In genomic region chr2:121614483-121615198, GRCm38 (mm10) we compare ENCODE assay signal across 20 mouse cellular contexts.
DNase-seq lines count a peak whose midpoint lies in the region; ATAC-seq and TF ChIP-seq lines count a peak whose summit lies in the region.
"Had no signal": no experiment of that assay in that cellular context is flagged by ENCODE, and none has a peak within 500 bp of the region (broad histone marks: within the 10 kb centered on the region; RNA-seq: fewer than 3 reads in every experiment).

No protein-coding gene starts in this region.

- DNase-seq in heart, postnatal 0 days (ENCODE audit: low spot score): peak; percentile 16
- DNase-seq in adrenal gland, adult 8-10 months: peak; percentile 65
- peak; percentile 50 for DNase-seq in adrenal gland, postnatal 25 days
- peak; percentile 61 for DNase-seq in cerebellum, adult 9-10 months
- DNase-seq in spleen, postnatal 14 days (ENCODE audit: low spot score in 2 of 2): no peak
- DNase-seq in right cerebral cortex, adult 2 months (ENCODE audit: low spot score in 2 of 2): no peak
- DNase-seq: gastrocnemius, postnatal 10 days; liver, embryonic 13.5 days; midbrain, embryonic 14.5 days; right cerebral cortex, postnatal 4 days had no signal

- H3K9me3 ChIP-seq in heart, postnatal 0 days (replicated peaks; ENCODE audit: control insufficient read depth, low read length): no peaks in the 10 kb centered on the region
- H3K9me3 ChIP-seq in heart, embryonic 12.5 days (replicated peaks): no peaks in the 10 kb centered on the region
- no peaks in the 10 kb centered on the region for H3K9me3 ChIP-seq in midbrain, embryonic 15.5 days
- H3K9me3 ChIP-seq: forebrain, embryonic 15.5 days; heart, embryonic 13.5 days; limb, embryonic 12.5 days; liver, embryonic 13.5 days; lung, embryonic 15.5 days had no signal

- no peak for TF ChIP-seq CTCF in heart, postnatal 0 days (IDR thresholded peaks at IDR 0.05; ENCODE audit: low read depth)

- H3K36me3 ChIP-seq in heart, postnatal 0 days (replicated peaks; ENCODE audit: control insufficient read depth, insufficient read depth, low read length): no peaks in the 10 kb centered on the region
- H3K36me3 ChIP-seq in heart, embryonic 12.5 days: no peaks in the 10 kb centered on the region
- no peaks in the 10 kb centered on the region for H3K36me3 ChIP-seq in midbrain, embryonic 15.5 days (replicated peaks)
- H3K36me3 ChIP-seq: forebrain, embryonic 15.5 days; heart, embryonic 13.5 days; limb, embryonic 12.5 days; liver, embryonic 13.5 days; lung, embryonic 15.5 days had no signal

- no peaks in the 10 kb centered on the region for H3K27me3 ChIP-seq in heart, postnatal 0 days (ENCODE audit: control insufficient read depth, insufficient read depth, low read length)
- no peaks in the 10 kb centered on the region for H3K27me3 ChIP-seq in heart, embryonic 12.5 days (replicated peaks)
- no peaks in the 10 kb centered on the region for H3K27me3 ChIP-seq in midbrain, embryonic 15.5 days (replicated peaks)
- H3K27me3 ChIP-seq: forebrain, embryonic 15.5 days; heart, embryonic 13.5 days; liver, embryonic 13.5 days; lung, embryonic 15.5 days had no signal

- no peaks in the 10 kb centered on the region; the same call in 1 of the 2 replicates for H3K4me1 ChIP-seq in heart, postnatal 0 days (ENCODE audit: control insufficient read depth, insufficient read depth)
- H3K4me1 ChIP-seq in heart, embryonic 12.5 days (replicated peaks): peaks cover 17% of the 10 kb centered on the region
- H3K4me1 ChIP-seq in midbrain, embryonic 15.5 days: peaks cover 25% of the 10 kb centered on the region
- H3K4me1 ChIP-seq: liver, embryonic 13.5 days had no signal

- H3K4me2 ChIP-seq in heart, postnatal 0 days (ENCODE audit: low read depth, low read length): no peak overlapping the region
- no peak overlapping the region for H3K4me2 ChIP-seq in heart, embryonic 12.5 days
- no peak overlapping the region for H3K4me2 ChIP-seq in midbrain, embryonic 15.5 days
- H3K4me2 ChIP-seq: forebrain, embryonic 15.5 days; heart, embryonic 13.5 days; hindbrain, embryonic 14.5 days; limb, embryonic 12.5 days; liver, embryonic 13.5 days; lung, embryonic 15.5 days had no signal

- no peak overlapping the region for H3K27ac ChIP-seq in heart, postnatal 0 days (ENCODE audit: low read depth)
- no peak overlapping the region for H3K27ac ChIP-seq in heart, embryonic 12.5 days (ENCODE audit: poor library complexity, severe bottlenecking)
- no peak overlapping the region for H3K27ac ChIP-seq in midbrain, embryonic 15.5 days
- H3K27ac ChIP-seq: forebrain, embryonic 15.5 days; heart, embryonic 13.5 days; hindbrain, embryonic 14.5 days; kidney, postnatal 0 days; limb, embryonic 12.5 days; liver, embryonic 13.5 days; lung, embryonic 15.5 days had no signal

- no peak for ATAC-seq in heart, postnatal 0 days (ENCODE audit: insufficient read depth, low read depth)
- no peak for ATAC-seq in heart, embryonic 12.5 days (ENCODE audit: insufficient number of reproducible peaks, low FRiP score)
- no peak for ATAC-seq in midbrain, embryonic 15.5 days (replicated peaks)
- ATAC-seq: forebrain, embryonic 15.5 days; intestine, embryonic 16.5 days had no signal

- no peak overlapping the region for H3K4me3 ChIP-seq in heart, postnatal 0 days (ENCODE audit: low read depth, low read length)
- no peak overlapping the region for H3K4me3 ChIP-seq in heart, embryonic 12.5 days
- H3K4me3 ChIP-seq in midbrain, embryonic 15.5 days: no peak overlapping the region
- H3K4me3 ChIP-seq: erythroblast, embryonic 14.5 days; forebrain, embryonic 15.5 days; heart, embryonic 13.5 days; limb, embryonic 12.5 days; liver, embryonic 13.5 days; lung, embryonic 15.5 days had no signal

- no peak for TF ChIP-seq EP300 in heart, postnatal 0 days (IDR thresholded peaks at IDR 0.05; ENCODE audit: low read depth)

- no peak overlapping the region for H3K9ac ChIP-seq in heart, postnatal 0 days (replicated peaks; ENCODE audit: low read depth, low read length)
- no peak overlapping the region for H3K9ac ChIP-seq in heart, embryonic 12.5 days
- H3K9ac ChIP-seq in midbrain, embryonic 15.5 days: no peak overlapping the region
- H3K9ac ChIP-seq: forebrain, embryonic 15.5 days; heart, embryonic 13.5 days; hindbrain, embryonic 14.5 days; limb, embryonic 12.5 days; liver, embryonic 13.5 days; lung, embryonic 15.5 days had no signal

- 56% methylated on average over 9 of the region's 9 CpGs for WGBS in heart, postnatal 0 days
- 64% methylated on average over 9 of the region's 9 CpGs for WGBS in heart, embryonic 12.5 days
- WGBS in midbrain, embryonic 15.5 days: 87% methylated on average over 9 of the region's 9 CpGs

Comparison
In these comparisons a context has a peak if more than half of its experiments do, and no peak if none do; other contexts are left out.
1. DNase-seq: peak in heart, postnatal 0 days (single experiment), adrenal gland, adult 8-10 months (single experiment), adrenal gland, postnatal 25 days (single experiment) and cerebellum, adult 9-10 months (single experiment); none in spleen, postnatal 14 days (0 of 2) and right cerebral cortex, adult 2 months (0 of 2).